Mouse (Mus musculus): Measurements from ENCODE around the gene Mnd1.

Gene Mnd1

GRCm38 (mm10) chr3:84040476-84041082, 115.0 kb downstream of the Mnd1 start:
- no peak for DNase-seq

GRCm38 (mm10) chr3:84039646-84040475, 115.7 kb downstream of the Mnd1 start, which contains the start of gene Tmem131l:
TSS of gene Tmem131l (minus strand) at chr3:84040175.
- peak; percentile 91 for DNase-seq

- no peak for DNase-seq
These were observed 116.5 kb downstream of the Mnd1 start for GRCm38 (mm10) chr3:84038981-84039645.

GRCm38 (mm10) chr3:84038126-84038525, 117.5 kb downstream of the Mnd1 start:
- no peak for DNase-seq

Measured in thymus, postnatal 4 days (tissue).